Comparison of ENCODE assay signal across 11 mouse cellular contexts in genomic region chr2:122149316-122149715, GRCm38 (mm10). TPM values are rescaled to one million over a fixed set of nuclear protein-coding genes. Genes with fewer than 3 reads are reported as not detected.
A peak's percentile ranks its signal among the peaks of the same experiment; 100 is the strongest.
DNase-seq lines count a peak whose midpoint lies in the region; ATAC-seq lines count a peak whose summit lies in the region.
"Had no signal": no experiment of that assay in that cellular context is flagged by ENCODE, and none has a peak within 500 bp of the region (broad histone marks: within the 10 kb centered on the region; RNA-seq: fewer than 3 reads in every experiment).

No protein-coding gene starts in this region.

- H3K9me3 ChIP-seq in heart, embryonic 13.5 days, result no peaks in the 10 kb centered on the region
- H3K9me3 ChIP-seq in megakaryocyte, embryonic 14.5 days, result no peaks in the 10 kb centered on the region
- no peaks in the 10 kb centered on the region for H3K9me3 ChIP-seq in limb, embryonic 13.5 days
- H3K9me3 ChIP-seq: neural tube, embryonic 15.5 days had no signal

- H3K9ac ChIP-seq in heart, embryonic 13.5 days, result 0 out of 2 replicates have a peak overlapping the region, but pooled peaks have one; percentile 14
- no peak overlapping the region for H3K9ac ChIP-seq in limb, embryonic 13.5 days
- H3K9ac ChIP-seq: neural tube, embryonic 15.5 days had no signal

- ATAC-seq in heart, embryonic 13.5 days (ENCODE audit: extremely low read depth, insufficient number of reproducible peaks, low FRiP score, low TSS enrichment), result no peak
- no peak for ATAC-seq in megakaryocyte, adult 5-6 weeks (ENCODE audit: poor library complexity, severe bottlenecking)
- ATAC-seq in limb, embryonic 13.5 days (ENCODE audit: low FRiP score, low read depth), result no peak

- no peak overlapping the region for H3K27ac ChIP-seq in heart, embryonic 13.5 days (replicated peaks)
- H3K27ac ChIP-seq in limb, embryonic 13.5 days, result no peak overlapping the region
- H3K27ac ChIP-seq: neural tube, embryonic 15.5 days had no signal

- DNase-seq in heart, adult 18-20 months, result no peak
- DNase-seq in Muller cell, postnatal 12 days (ENCODE audit: inconsistent ontology term), result no peak
- DNase-seq in embryo, embryonic 11 days, result no peak
- no peak for DNase-seq in urinary bladder, postnatal 10 days (ENCODE audit: low spot score)

- H3K4me1 ChIP-seq in heart, embryonic 13.5 days, result peaks cover 22% of the 10 kb centered on the region
- peaks cover 56% of the 10 kb centered on the region for H3K4me1 ChIP-seq in megakaryocyte, embryonic 14.5 days
- peaks cover 9% of the 10 kb centered on the region for H3K4me1 ChIP-seq in limb, embryonic 13.5 days

- WGBS in heart, embryonic 13.5 days, result 85% methylated on average over 6 of the region's 6 CpGs
- 94% methylated on average over 6 of the region's 6 CpGs for WGBS in limb, embryonic 13.5 days

- no peaks in the 10 kb centered on the region for H3K27me3 ChIP-seq in heart, embryonic 13.5 days (replicated peaks)
- no peaks in the 10 kb centered on the region for H3K27me3 ChIP-seq in megakaryocyte, embryonic 14.5 days (replicated peaks)
- no peaks in the 10 kb centered on the region for H3K27me3 ChIP-seq in limb, embryonic 13.5 days
- H3K27me3 ChIP-seq: neural tube, embryonic 15.5 days had no signal

- peak overlapping the region; percentile 79 for H3K4me2 ChIP-seq in heart, embryonic 13.5 days
- H3K4me2 ChIP-seq in limb, embryonic 13.5 days (replicated peaks), result peak overlapping the region; percentile 72

- peaks cover 29% of the 10 kb centered on the region for H3K36me3 ChIP-seq in heart, embryonic 13.5 days
- H3K36me3 ChIP-seq in megakaryocyte, embryonic 14.5 days (replicated peaks; ENCODE audit: low read length), result peaks cover 44% of the 10 kb centered on the region
- peaks cover 23% of the 10 kb centered on the region for H3K36me3 ChIP-seq in limb, embryonic 13.5 days
- H3K36me3 ChIP-seq: neural tube, embryonic 15.5 days had no signal

- peak overlapping the region; percentile 81 for H3K4me3 ChIP-seq in heart, embryonic 13.5 days
- peak overlapping the region; percentile 95 for H3K4me3 ChIP-seq in megakaryocyte, embryonic 14.5 days (replicated peaks)
- peak overlapping the region; percentile 66; the same call in 1 of the 2 replicates for H3K4me3 ChIP-seq in limb, embryonic 13.5 days

RNA-seq across cellular contexts. Expression of gene B2m, which starts 1.8 kb away (rescaled TPM):
- polyA plus RNA-seq in heart, embryonic 13.5 days (2015; fragmentation: Nextera tagmentation; extraction: Ambion mirVana), result 268 and 284 TPM in 2 replicates
- 100 to 1,000 TPM; 297 to 515 TPM for total RNA-seq in heart, adult 18-20 months (2021)
- 24.9 and 99.6 TPM in 2 replicates for polyA plus RNA-seq in megakaryocyte, embryonic 14.5 days (2012; ENCODE audit: insufficient read depth, low replicate concordance)
- 5,498 and 5,622 TPM in 2 replicates for total RNA-seq in megakaryocyte, adult 5-6 weeks (2015)
- 2,725 and 3,039 TPM in 2 replicates for total RNA-seq in megakaryocyte, adult 5-6 weeks (2017)
- 212 and 235 TPM in 2 replicates for polyA plus RNA-seq in limb, embryonic 13.5 days (2015; fragmentation: Nextera tagmentation; extraction: Ambion mirVana)

RNA-seq across cellular contexts. Expression of gene Trim69, which starts 11.2 kb away (rescaled TPM):
- polyA plus RNA-seq in heart, embryonic 13.5 days (2015; fragmentation: Nextera tagmentation; extraction: Ambion mirVana), result 0.14 TPM in 1 of 2 replicates, not detected in the other
- total RNA-seq in heart, adult 18-20 months (2021), result not detected
- polyA plus RNA-seq in megakaryocyte, embryonic 14.5 days (2012; ENCODE audit: insufficient read depth, low replicate concordance), result not detected in 2 replicates
- total RNA-seq in megakaryocyte, adult 5-6 weeks (2015), result not detected in 2 replicates
- total RNA-seq in megakaryocyte, adult 5-6 weeks (2017), result 0.33 TPM in 1 of 2 replicates, not detected in the other
- 0.14 TPM in 1 of 2 replicates, not detected in the other for polyA plus RNA-seq in limb, embryonic 13.5 days (2015; fragmentation: Nextera tagmentation; extraction: Ambion mirVana)
- total RNA-seq: gastrocnemius, adult 8-10 months had no signal
- polyA plus RNA-seq: embryonic facial prominence, embryonic 11.5 days; neural tube, embryonic 15.5 days had no signal

RNA-seq across cellular contexts. Expression of gene Spg11, which starts 31.1 kb away (rescaled TPM):
- polyA plus RNA-seq in heart, embryonic 13.5 days (2015; fragmentation: Nextera tagmentation; extraction: Ambion mirVana), result 4.7 and 4.9 TPM in 2 replicates
- total RNA-seq in heart, adult 18-20 months (2021), result 10 to 100 TPM; 10.7 to 13.1 TPM
- polyA plus RNA-seq in megakaryocyte, embryonic 14.5 days (2012; ENCODE audit: insufficient read depth, low replicate concordance), result 0.51 TPM in 1 of 2 replicates, not detected in the other
- total RNA-seq in megakaryocyte, adult 5-6 weeks (2015), result 11.2 TPM in 2 replicates
- total RNA-seq in megakaryocyte, adult 5-6 weeks (2017), result 14.8 and 15.3 TPM in 2 replicates
- 8.1 and 9.4 TPM in 2 replicates for polyA plus RNA-seq in limb, embryonic 13.5 days (2015; fragmentation: Nextera tagmentation; extraction: Ambion mirVana)

RNA-seq across cellular contexts. Expression of gene Patl2, which starts 36.7 kb away (rescaled TPM):
- polyA plus RNA-seq in heart, embryonic 13.5 days (2015; fragmentation: Nextera tagmentation; extraction: Ambion mirVana), result not detected in 2 replicates
- not detected for total RNA-seq in heart, adult 18-20 months (2021)
- polyA plus RNA-seq in megakaryocyte, embryonic 14.5 days (2012; ENCODE audit: insufficient read depth, low replicate concordance), result not detected in 2 replicates
- not detected in 2 replicates for total RNA-seq in megakaryocyte, adult 5-6 weeks (2015)
- total RNA-seq in megakaryocyte, adult 5-6 weeks (2017), result not detected in 2 replicates
- 0.08 TPM in 1 of 2 replicates, not detected in the other for polyA plus RNA-seq in limb, embryonic 13.5 days (2015; fragmentation: Nextera tagmentation; extraction: Ambion mirVana)
- total RNA-seq: gastrocnemius, adult 8-10 months had no signal
- polyA plus RNA-seq: neural tube, embryonic 15.5 days had no signal

RNA-seq across cellular contexts. Expression of gene Terb2, which starts 36.8 kb away (rescaled TPM):
- polyA plus RNA-seq in heart, embryonic 13.5 days (2015; fragmentation: Nextera tagmentation; extraction: Ambion mirVana), result not detected in 2 replicates
- not detected for total RNA-seq in heart, adult 18-20 months (2021)
- not detected in 2 replicates for polyA plus RNA-seq in megakaryocyte, embryonic 14.5 days (2012; ENCODE audit: insufficient read depth, low replicate concordance)
- total RNA-seq in megakaryocyte, adult 5-6 weeks (2015), result not detected in 2 replicates
- total RNA-seq in megakaryocyte, adult 5-6 weeks (2017), result not detected in 2 replicates
- not detected in 2 replicates for polyA plus RNA-seq in limb, embryonic 13.5 days (2015; fragmentation: Nextera tagmentation; extraction: Ambion mirVana)
- total RNA-seq: gastrocnemius, adult 8-10 months had no signal
- polyA plus RNA-seq: embryonic facial prominence, embryonic 11.5 days; neural tube, embryonic 15.5 days had no signal
